Mouse (Mus musculus) lung, embryonic 14.5 days (tissue): ENCODE measurements around the gene Cd44. TPM values are rescaled to one million over a fixed set of nuclear protein-coding genes. Genes with fewer than 3 reads are reported as not detected.

ENCODE experiments used
- ATAC-seq: fragments of 200-750 bp; cut with Nextera tagmentation; 2 replicates; pipeline ENCODE4 v1.8.0; 2017; ENCODE audit warnings: mild to moderate bottlenecking, moderate TSS enrichment, moderate library complexity; ENCODE audit not compliant: insufficient read depth
- DNase-seq: peaks from one replicate; pipeline ENCODE4 v3.0.0-alpha.2; 2015
- H3K27ac ChIP-seq: fragments of 300-500 bp; sonication (generic); 2 replicates; pipeline ENCODE4 v1.5.1; 2014; ENCODE audit warnings: low read depth, mild to moderate bottlenecking, moderate library complexity
- H3K27me3 ChIP-seq: fragments of 300-500 bp; sonication (generic); 2 replicates; pipeline ENCODE4 v1.6.1; 2014; ENCODE audit warnings: low read length, control low read depth; ENCODE audit not compliant: insufficient read depth
- H3K36me3 ChIP-seq: fragments of 300-500 bp; sonication (generic); 2 replicates; pipeline ENCODE4 v1.6.1; 2014; ENCODE audit warnings: control low read depth; ENCODE audit not compliant: insufficient read depth
- H3K4me1 ChIP-seq: fragments of 300-500 bp; sonication (generic); 2 replicates; pipeline ENCODE4 v1.6.1; 2014; ENCODE audit warnings: antibody characterized with exemption, control low read depth; ENCODE audit not compliant: insufficient read depth
- H3K4me2 ChIP-seq: fragments of 300-500 bp; sonication (generic); 2 replicates; pipeline ENCODE4 v1.6.1; 2014; ENCODE audit warnings: mild to moderate bottlenecking
- H3K4me3 ChIP-seq: fragments of 300-500 bp; sonication (generic); 2 replicates; pipeline ENCODE4 v1.5.1; 2014; ENCODE audit warnings: low read depth, low read length
- H3K9ac ChIP-seq: fragments of 300-500 bp; sonication (generic); 2 replicates; pipeline ENCODE4 v1.6.1; 2014
- H3K9me3 ChIP-seq: fragments of 300-500 bp; sonication (generic); 2 replicates; pipeline ENCODE4 v1.6.1; 2016; ENCODE audit warnings: low read depth, low read length, control low read depth
- CTCF ChIP-seq: IDR thresholded peaks from 2 replicates; pipeline ENCODE4 v1.5.1; 2016; ENCODE audit warnings: antibody characterized with exemption, low read depth
- WGBS: fragments of 180-500 bp; shearing (Covaris S2); extraction: QIAGEN DNeasy Blood & Tissue Kit; methylation state at CpG from one replicate; pipeline ENCODE4 v1.1.7; 2014; 5-methylcytosine and 5-hydroxymethylcytosine counted together
- polyA plus RNA-seq: library from polyadenylated mRNA; unstranded; fragments of >200 nt; fragmentation: Nextera tagmentation; extraction: Ambion mirVana; gene quantifications from 2 replicates; pipeline ENCODE4 v1.2.1, GENCODE M21; 2014

Gene Cd44
- polyA plus RNA-seq, 1 experiment from 2014 or later = 31.8 TPM

GRCm38 (mm10) chr2:102792804-102793203, 108.7 kb downstream of the Cd44 start:
- Histone ChIP-seq H3K4me2 (no peak overlapping the region), H3K9ac (no peak overlapping the region), H3K27me3 (no peaks in the 10 kb centered on the region), H3K27ac (no peak overlapping the region), H3K4me3 (no peak overlapping the region), H3K9me3 (no peaks in the 10 kb centered on the region), H3K36me3 (no peaks in the 10 kb centered on the region), H3K4me1 (no peaks in the 10 kb centered on the region)
- WGBS = 89% methylated on average over 6 of the region's 6 CpGs
- TF ChIP-seq CTCF = no peak
- DNase-seq (no peak), ATAC-seq (no peak)

- H3K27me3 ChIP-seq = no peaks in the 10 kb centered on the region
- no peaks in the 10 kb centered on the region for H3K4me1 ChIP-seq
- no peaks in the 10 kb centered on the region for H3K36me3 ChIP-seq
- ATAC-seq = no peak
- H3K4me3 ChIP-seq = no peak overlapping the region
- H3K9ac ChIP-seq = no peak overlapping the region
- H3K4me2 ChIP-seq = no peak overlapping the region
- 76% methylated on average over 2 of the region's 2 CpGs for WGBS
- DNase-seq = no peak
- TF ChIP-seq CTCF = no peak
- H3K27ac ChIP-seq = no peak overlapping the region
- no peaks in the 10 kb centered on the region for H3K9me3 ChIP-seq
Observed at GRCm38 (mm10) chr2:102791641-102792040, 109.8 kb downstream of the Cd44 start.

- no peak for TF ChIP-seq CTCF
- DNase-seq (no peak), ATAC-seq (no peak)
- H3K27ac ChIP-seq = no peak overlapping the region
- WGBS = 36% methylated on average over 4 of the region's 4 CpGs
- H3K9ac ChIP-seq = no peak overlapping the region
- H3K9me3 ChIP-seq = no peaks in the 10 kb centered on the region
- no peak overlapping the region for H3K4me2 ChIP-seq
- no peaks in the 10 kb centered on the region for H3K4me1 ChIP-seq
- H3K36me3 ChIP-seq = no peaks in the 10 kb centered on the region
- H3K27me3 ChIP-seq = no peaks in the 10 kb centered on the region
- no peak overlapping the region for H3K4me3 ChIP-seq
Observed at GRCm38 (mm10) chr2:102785696-102786095, 115.8 kb downstream of the Cd44 start.

- H3K27me3 ChIP-seq = no peaks in the 10 kb centered on the region
- H3K4me2 ChIP-seq = no peak overlapping the region
- TF ChIP-seq CTCF = no peak
- ATAC-seq (no peak), DNase-seq (no peak)
- no peak overlapping the region for H3K27ac ChIP-seq
- no peaks in the 10 kb centered on the region for H3K9me3 ChIP-seq
- H3K4me3 ChIP-seq = no peak overlapping the region
- no peak overlapping the region for H3K9ac ChIP-seq
- 73% methylated on average over 7 of the region's 7 CpGs for WGBS
- no peaks in the 10 kb centered on the region for H3K4me1 ChIP-seq
- H3K36me3 ChIP-seq = no peaks in the 10 kb centered on the region
Observed at GRCm38 (mm10) chr2:102782751-102783150, 118.7 kb downstream of the Cd44 start.

- Histone ChIP-seq H3K4me3 (no peak overlapping the region), H3K9me3 (no peaks in the 10 kb centered on the region), H3K27ac (no peak overlapping the region), H3K9ac (no peak overlapping the region), H3K4me2 (no peak overlapping the region), H3K36me3 (no peaks in the 10 kb centered on the region), H3K27me3 (no peaks in the 10 kb centered on the region), H3K4me1 (no peaks in the 10 kb centered on the region)
- 75% methylated on average over 3 of the region's 3 CpGs for WGBS
- DNase-seq (no peak), ATAC-seq (no peak)
- TF ChIP-seq CTCF = no peak
Observed at GRCm38 (mm10) chr2:102778208-102778607, 123.3 kb downstream of the Cd44 start.

GRCm38 (mm10) chr2:102775561-102775960, 125.9 kb downstream of the Cd44 start:
- H3K4me2 ChIP-seq = no peak overlapping the region
- no peak overlapping the region for H3K27ac ChIP-seq
- no peak overlapping the region for H3K4me3 ChIP-seq
- no peaks in the 10 kb centered on the region for H3K36me3 ChIP-seq
- H3K9ac ChIP-seq = no peak overlapping the region
- H3K27me3 ChIP-seq = no peaks in the 10 kb centered on the region
- TF ChIP-seq CTCF = no peak
- no peaks in the 10 kb centered on the region for H3K4me1 ChIP-seq
- ATAC-seq (no peak), DNase-seq (no peak)
- WGBS = 76% methylated on average over 1 of the region's 1 CpGs
- H3K9me3 ChIP-seq = no peaks in the 10 kb centered on the region

GRCm38 (mm10) chr2:102774700-102775099, 126.8 kb downstream of the Cd44 start:
- TF ChIP-seq CTCF = no peak
- WGBS = 60% methylated on average over 4 of the region's 4 CpGs

GRCm38 (mm10) chr2:102772276-102772675, 129.2 kb downstream of the Cd44 start:
- ATAC-seq (no peak), DNase-seq (no peak)
- TF ChIP-seq CTCF = no peak
- Histone ChIP-seq H3K4me2 (no peak overlapping the region), H3K27me3 (no peaks in the 10 kb centered on the region), H3K4me3 (no peak overlapping the region), H3K4me1 (no peaks in the 10 kb centered on the region), H3K9me3 (no peaks in the 10 kb centered on the region), H3K36me3 (no peaks in the 10 kb centered on the region), H3K9ac (no peak overlapping the region), H3K27ac (no peak overlapping the region)
- 81% methylated on average over 5 of the region's 5 CpGs for WGBS

More at GRCm38 (mm10) chr2:102774700-102775099, 126.8 kb downstream of the Cd44 start:
- H3K4me3 ChIP-seq = no peak overlapping the region
- H3K36me3 ChIP-seq = no peaks in the 10 kb centered on the region
- no peak overlapping the region for H3K9ac ChIP-seq
- no peak overlapping the region for H3K4me2 ChIP-seq
- H3K9me3 ChIP-seq = no peaks in the 10 kb centered on the region
- no peak for DNase-seq
- H3K4me1 ChIP-seq = no peaks in the 10 kb centered on the region
- no peaks in the 10 kb centered on the region for H3K27me3 ChIP-seq
- no peak overlapping the region for H3K27ac ChIP-seq
- ATAC-seq = no peak
